Mouse (Mus musculus): ENCODE data around the gene Fam167b.
"Not testable (repeated sequence)": the region's sequence is repeated elsewhere in the genome, so short reads cannot be mapped to it uniquely, and the experiment has no call there.

Fam167b gene

GRCm38 (mm10) chr4:129557256-129557808, 21.0 kb downstream of the Fam167b start:
- no peak for DNase-seq

- DNase-seq: peak; percentile 92
Measured at GRCm38 (mm10) chr4:129556532-129557223, 21.7 kb downstream of the Fam167b start.

GRCm38 (mm10) chr4:129555862-129556531, 22.4 kb downstream of the Fam167b start:
- DNase-seq: no peak

GRCm38 (mm10) chr4:129555421-129555861, 22.9 kb downstream of the Fam167b start:
- DNase-seq: peak; percentile 65

GRCm38 (mm10) chr4:129554512-129554911, 23.8 kb downstream of the Fam167b start:
- not testable (repeated sequence) for DNase-seq

GRCm38 (mm10) chr4:129550295-129550694, 28.1 kb downstream of the Fam167b start:
- no peak for DNase-seq

GRCm38 (mm10) chr4:129549306-129549705, 29.0 kb downstream of the Fam167b start:
- peak; percentile 43 for DNase-seq

GRCm38 (mm10) chr4:129547631-129548030, 30.7 kb downstream of the Fam167b start:
- not testable (repeated sequence) for DNase-seq

- no peak for DNase-seq
Measured at GRCm38 (mm10) chr4:129544106-129544505, 34.2 kb downstream of the Fam167b start.

GRCm38 (mm10) chr4:129542592-129543141, 35.7 kb downstream of the Fam167b start, which contains the start of gene Hdac1:
TSS of gene Hdac1 (minus strand) at chr4:129542713.
- DNase-seq: peak; percentile 99

- DNase-seq: peak; percentile 33
Measured at GRCm38 (mm10) chr4:129541868-129542591, 36.3 kb downstream of the Fam167b start.

- DNase-seq: peak; percentile 42
Measured at GRCm38 (mm10) chr4:129540012-129540411, 38.3 kb downstream of the Fam167b start.

- DNase-seq: not testable (repeated sequence)
Measured at GRCm38 (mm10) chr4:129528901-129529300, 49.4 kb downstream of the Fam167b start.
